Mouse (Mus musculus) thymus, adult 18-20 months (tissue): ENCODE data around the gene Zfp775.

Source experiments
- DNase-seq, 2 experiments: peaks; one replicate each; pipeline ENCODE4 v3.0.0; 2022; ENCODE audit warnings: mixed read lengths in 2 of 2

The Zfp775 gene

DNA sequence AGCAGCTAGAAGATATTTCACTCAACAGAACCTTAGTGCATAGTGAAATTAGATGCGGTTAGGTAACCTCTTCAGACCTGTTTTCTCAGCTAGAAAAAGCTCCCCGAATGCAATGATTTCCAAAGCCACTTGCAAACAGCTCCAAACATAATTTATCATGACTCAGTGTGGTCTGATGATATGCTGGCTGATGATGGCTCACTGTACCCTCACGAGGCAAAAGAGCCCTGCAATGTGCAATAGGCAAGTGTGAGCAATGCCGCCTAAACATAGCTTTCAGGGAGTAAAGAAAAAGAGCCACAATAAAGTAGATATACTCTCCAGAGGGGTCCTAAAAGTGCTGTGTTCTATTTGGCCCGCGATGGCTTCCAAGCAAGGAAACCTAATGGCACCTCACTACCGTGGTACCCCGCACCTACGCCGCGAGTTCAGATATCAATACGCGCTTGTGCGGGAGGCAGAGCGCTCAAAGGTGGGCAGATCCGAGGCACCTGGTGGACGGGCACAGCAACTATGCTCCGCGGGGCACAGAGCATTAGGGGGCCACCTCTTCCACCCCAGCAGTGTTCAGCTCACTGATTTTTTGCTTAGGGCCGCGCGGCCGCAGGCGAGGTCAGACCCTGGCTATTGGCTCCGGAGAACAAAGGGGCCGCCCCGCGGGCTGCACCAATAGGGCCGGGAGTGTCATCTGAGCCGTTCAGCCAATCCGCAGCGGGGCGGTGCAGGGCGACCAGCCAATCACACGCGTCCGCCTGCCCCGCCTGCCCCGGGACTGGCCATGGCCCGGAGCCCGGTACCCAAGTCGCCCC is at the start of gene Zfp775:
Zfp775 (plus strand) TSS at position 793 of the 809 bp plus-strand sequence.
- DNase-seq: peak; percentile 90 to 91

DNA sequence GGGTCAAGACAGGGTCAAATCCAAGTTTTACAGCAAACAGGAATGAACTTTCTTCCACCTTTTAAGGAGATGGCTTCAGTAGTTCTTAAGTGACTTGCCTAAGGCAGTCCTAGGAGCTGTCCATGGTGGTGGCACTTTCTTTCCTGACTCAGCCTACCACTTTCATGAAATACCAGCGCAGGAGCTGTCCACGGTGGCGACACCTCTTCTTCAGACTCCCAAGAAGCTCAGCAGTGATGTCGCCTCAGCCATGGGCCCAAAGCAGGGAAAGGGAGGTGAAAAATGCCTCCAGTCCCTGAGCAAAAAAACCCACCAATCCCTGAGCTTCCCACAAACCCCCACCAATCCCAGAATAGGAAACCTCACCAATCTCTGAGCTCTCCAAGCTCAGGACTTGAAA is 48.9 kb upstream of the Zfp775 start:
- peak in 1 of 2 experiments; percentile 36 for DNase-seq

DNA sequence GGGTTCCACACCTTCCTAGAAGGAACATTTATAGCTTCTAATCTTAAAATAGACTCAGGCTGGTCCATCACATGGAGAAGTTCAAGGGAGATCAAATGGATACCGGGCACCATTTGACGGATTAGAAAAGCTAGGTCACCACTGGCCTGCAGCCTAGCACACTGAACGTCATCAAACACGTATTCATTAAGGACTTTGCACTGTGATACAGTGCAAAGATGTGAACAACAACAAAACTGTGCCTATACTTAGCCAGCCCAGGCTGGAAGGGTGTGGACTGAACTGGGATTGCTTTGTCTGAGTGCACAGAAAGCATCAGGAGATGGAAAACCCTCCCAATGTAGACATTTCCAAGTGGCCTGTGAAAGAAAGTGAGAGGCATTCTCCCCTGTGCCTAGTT is 48.0 kb upstream of the Zfp775 start:
- DNase-seq: no peak

DNA sequence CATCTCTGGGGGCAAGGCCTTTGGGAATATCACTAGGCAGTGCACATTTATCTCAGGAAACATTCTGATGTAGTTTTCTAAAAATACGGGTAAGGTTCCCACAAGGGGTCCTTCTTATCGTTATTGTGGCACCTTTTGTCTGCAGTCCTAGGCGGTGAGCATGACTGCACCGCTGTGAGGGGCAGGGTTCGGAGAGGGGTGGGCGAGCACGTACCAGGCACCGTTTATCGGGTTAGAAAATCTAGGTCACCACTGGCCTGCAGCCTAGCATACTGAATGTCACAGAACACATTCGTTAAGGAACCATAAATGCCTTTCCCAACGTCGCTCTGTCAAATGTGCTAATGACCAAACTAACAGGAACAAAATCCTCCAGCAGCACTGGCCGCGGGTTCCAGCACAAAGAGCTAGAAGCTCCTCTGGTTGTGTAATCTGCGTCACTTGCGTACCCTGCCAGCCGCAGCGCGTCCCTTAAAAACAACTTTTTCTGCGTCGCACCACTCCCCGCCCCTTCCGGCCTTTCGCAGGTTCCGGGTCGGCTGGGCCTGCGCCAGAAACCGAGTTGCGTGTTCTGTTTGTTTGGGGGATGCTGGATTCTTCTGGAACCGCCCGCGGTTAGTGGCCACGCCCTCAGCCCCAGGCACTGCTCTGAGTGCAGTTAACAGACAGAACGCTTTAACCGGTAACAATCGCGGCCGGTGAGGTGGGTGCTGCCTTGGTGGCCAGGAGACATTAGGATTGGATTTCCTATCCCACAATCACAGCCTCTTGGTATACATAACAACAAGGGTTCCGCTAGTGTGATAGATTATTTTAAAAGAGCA is 47.4 kb upstream of the Zfp775 start, which contains the start of gene Lrrc61:
Lrrc61 (plus strand) TSS at position 517 of the 824 bp plus-strand sequence.
- peak; percentile 83 to 90 for DNase-seq

DNA sequence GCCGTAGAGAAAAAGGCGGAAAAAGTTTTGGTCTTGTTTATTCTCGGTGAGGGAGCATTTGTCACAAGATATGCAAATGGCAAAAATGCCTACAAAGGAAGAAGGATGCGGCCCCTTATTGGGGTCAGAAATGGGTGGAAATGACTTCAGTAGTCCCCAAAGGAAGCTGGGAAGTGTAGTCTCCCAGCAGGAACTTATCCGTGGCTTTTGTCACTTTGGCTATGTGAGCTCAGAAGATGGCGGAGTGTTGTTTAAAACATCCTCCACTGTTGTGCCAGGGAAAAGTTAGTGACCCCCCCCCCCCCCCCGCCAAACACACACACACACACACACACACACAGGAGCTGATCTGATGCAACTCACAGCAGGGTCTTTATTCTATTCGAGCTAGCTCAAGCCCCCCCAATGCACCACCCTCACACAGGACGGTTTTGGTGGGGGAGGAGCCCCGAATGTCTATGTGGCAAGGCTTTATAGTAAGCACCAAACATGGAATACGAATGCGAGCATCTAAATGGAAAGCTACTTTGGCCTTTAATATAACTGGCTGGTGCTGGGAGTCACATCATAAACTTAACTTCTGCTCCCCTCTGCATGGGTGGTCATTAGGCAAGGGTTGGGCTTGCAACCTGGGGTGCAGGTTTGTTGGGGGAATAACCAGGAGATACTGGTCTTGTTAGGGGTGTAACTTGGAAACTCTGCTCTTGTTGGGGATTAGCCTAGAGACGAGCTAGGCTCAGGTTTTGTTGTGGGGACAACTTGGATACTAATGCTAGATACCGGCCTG is 46.6 kb upstream of the Zfp775 start:
- peak in 1 of 2 experiments; percentile 27 for DNase-seq

DNA sequence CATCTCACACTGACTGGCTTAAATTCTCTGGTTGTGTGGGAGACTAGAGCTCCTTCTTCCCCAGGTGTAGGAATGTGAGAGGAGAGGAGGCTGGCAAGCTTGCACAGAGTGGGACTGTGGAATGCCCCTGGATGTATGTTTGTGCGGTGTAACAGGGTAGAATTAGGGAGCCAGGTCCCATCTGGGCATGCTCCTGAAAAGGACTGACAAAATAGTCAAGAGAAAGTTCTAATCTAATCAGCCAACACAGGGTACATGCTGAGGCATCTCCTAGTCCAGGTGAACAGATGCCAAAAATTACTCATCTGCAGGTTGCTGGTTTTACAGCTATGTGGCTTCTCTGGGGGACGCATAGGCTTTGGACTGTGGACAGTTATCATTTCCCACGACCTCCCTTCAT is 45.9 kb upstream of the Zfp775 start:
- DNase-seq: no peak

DNA sequence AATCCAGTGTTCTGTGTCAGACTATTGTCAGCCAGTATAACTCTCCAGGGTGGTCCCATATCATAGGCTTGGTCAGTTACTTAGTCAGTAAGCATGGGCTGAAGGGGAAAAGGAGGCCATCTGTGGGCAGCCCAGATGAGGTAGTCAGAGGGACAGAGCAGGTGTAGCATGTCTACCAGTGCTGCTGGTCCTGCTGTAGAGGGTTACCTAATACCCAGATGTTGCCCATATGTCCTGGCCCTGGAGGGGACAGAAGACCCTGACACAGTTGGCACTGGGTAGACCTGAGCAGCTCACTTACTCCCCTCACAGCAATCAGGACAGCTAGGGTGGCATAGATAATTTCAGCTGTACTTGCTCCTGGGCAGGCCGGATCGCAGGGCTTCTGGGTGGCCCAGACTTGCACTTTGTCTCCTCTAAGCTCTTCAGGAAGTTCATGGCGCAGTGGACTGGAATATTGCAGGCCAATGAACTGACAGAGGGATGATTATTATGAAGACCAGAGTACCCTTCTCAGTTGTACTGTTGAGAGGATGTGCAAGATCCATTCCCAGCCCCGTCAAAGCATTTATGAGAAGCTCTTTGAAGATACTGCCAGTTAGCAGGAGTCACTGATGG is 36.1 kb upstream of the Zfp775 start:
- DNase-seq: no peak

DNA sequence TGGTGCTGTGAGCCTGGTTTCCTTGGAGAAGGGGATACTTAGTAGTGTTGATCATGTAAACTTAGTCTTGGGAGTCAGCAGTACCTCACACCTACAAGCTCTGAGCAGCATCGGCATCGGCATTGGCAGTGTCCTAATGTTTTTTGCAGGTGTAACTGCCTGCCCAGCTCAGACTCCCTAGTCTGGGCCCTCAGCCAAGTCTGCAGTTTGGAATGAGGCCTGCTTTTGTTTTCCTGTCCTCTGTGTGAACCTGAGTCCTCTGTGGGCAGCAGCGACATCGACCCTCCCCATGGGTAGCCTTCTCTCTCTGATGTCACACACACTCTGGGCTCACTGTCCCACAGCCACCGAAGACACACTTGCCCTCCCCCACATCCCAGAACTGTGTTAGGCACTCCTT is 35.6 kb upstream of the Zfp775 start:
- no peak for DNase-seq

DNA sequence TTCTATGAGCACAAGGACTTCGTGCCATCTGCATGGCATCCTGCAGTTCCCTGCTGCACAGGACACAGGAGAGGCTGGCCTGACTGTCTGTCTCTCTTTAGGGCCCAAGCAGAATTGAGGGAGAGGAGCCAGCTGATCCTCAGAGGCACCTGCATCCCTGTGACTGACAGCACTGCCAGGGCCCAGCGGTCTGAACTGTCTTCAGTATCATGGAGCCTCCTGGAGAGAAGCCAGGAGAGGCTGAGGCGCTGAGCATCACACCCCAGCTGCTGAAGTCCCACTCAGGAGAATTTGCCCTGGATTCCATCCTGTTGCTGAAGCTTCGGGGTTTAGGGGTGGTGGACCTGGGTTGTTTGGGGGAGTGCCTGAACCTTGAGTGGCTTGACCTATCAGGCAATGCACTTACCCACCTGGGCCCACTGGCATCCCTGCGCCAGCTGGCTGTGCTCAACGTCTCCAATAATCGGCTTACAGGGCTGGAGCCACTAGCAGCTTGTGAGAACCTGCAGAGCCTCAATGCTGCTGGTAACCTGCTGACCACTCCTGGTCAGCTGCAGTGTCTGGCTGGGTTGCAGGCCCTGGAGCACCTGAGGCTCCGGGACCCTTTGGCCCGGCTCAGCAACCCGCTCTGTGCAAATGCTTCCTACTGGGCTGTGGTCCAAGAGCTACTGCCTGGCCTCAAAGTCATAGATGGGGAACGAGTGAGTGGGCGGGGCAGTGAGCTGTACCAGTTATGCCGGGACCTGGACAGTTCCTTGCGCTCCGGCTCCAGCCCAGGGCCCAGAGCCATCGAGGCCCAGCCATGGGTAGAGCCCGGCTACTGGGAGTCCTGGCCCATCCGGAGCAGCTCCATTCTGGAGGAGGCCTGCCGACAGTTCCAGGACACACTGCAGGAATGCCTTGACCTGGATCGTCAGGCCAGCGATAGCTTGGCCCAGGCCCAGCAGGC is 33.6 kb upstream of the Zfp775 start:
- DNase-seq: no peak

DNA sequence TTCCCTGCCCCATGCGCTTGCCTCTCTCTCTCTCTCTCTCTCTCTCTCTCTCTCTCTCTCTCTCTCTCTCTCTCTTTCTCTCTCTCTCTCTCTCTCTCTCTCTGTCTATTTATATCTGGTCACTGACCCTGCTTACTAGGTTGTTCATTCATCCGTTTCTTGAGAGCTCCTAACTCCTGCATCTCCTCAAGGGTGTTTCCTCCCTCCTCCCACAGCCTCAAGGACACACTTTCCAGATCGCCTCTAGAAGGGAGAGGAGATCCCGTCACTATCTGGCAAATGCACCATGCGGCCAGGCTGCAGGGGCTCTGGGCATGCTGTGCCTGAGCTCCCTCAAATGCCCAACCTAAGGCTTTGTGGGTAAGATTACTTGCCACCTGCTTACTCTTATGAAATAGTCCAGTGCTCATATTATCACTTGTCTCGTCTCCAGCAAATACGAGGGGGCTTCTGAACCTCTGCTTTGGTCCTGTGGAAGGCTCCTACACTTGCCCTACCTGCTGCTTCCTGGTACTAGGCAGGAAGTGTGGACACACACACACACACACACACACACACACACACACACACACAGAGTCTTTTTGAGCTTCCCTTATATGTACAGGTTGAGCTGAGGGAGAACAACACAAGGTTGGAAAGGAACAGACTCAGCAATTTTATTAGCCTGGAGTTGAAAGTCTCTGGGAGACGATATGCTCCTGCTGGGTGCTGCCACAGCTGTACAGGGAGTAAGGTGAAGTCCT is 32.6 kb upstream of the Zfp775 start:
- no peak for DNase-seq

DNA sequence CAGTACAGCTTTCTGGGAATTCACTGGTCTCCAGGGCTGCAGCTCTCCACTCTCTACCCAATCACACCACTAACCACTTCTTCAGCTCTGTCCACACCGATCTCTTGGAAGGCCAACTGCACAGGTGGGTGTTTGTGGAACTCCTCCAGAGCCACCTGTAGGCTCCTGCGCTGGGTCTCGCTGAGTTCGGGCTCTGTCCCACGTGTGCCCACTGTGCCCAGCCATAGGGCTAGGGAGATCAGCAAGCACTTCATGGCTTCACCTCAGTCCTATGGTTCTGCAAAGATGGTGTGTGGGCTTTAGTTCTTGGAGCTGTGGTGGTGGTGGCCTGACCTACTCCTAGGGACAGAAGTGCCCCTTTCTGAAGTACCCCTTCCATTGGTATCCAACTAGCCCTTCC is 29.8 kb upstream of the Zfp775 start:
- no peak for DNase-seq

DNA sequence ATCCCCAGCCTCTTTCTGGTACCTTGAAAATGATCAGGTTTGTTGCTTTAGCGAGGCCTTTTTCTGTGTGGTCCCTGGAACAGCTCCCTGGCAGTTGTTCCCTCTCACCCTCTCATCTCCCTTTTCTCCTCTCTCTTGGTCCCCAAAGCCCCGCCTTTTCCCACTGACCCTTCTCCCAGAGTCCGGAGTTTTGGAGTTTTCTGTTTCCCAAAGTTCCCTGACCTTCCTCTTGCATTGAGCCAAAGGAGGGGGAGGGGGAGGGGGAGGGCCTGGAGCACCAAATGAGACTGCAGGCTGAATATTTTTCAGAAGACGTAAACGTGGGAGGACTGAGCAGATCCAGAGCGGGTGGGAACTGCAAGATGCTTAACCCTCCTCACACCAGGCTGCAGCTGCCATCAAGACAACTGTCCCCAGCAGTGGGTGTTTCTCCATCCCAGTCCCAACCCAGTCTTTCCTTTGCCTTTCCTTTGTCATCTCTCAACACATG is 29.2 kb upstream of the Zfp775 start, which contains the start of gene Rarres2:
Rarres2 (minus strand) TSS at position 218 of the 490 bp plus-strand sequence.
- no peak for DNase-seq

DNA sequence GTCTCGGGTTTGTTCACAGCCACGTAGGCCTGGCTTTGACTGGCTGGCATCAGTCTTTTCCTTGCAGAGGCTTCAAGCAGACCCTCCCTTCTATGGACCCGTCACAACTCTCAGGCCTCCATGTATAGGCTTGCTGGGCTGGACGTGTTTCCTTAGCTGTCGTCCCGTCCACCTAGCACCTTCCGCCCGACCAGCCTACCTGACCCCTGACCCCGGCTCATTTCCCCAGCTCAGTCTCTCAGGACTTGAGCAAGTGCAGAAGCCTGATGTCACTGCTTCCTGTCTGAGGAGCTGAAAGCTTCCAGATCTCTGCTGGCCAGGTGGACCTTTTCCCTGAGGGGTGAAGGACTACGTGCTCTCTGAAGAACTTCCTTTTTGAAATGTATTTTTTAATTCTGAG is 28.6 kb upstream of the Zfp775 start:
- no peak for DNase-seq

DNA sequence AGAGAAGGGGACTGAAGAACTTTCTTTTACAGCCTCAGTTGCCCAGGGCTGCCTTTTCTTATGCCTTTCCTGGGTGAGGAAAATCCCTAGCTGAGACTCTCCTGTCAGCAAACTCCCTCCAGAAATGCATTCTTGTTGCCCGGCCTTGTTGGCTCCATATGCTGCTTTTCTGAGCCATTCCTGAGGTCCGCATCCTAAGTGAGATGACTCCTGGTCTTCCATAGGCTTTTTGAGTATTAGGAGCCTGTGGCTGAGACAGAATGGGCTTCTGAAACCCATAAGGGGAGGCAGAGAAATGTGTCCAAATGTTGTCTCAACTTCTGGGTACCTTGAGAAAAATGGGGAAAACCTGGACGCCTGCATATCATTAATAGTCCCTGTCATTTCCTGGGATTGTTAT is 27.9 kb upstream of the Zfp775 start:
- no peak for DNase-seq

DNA sequence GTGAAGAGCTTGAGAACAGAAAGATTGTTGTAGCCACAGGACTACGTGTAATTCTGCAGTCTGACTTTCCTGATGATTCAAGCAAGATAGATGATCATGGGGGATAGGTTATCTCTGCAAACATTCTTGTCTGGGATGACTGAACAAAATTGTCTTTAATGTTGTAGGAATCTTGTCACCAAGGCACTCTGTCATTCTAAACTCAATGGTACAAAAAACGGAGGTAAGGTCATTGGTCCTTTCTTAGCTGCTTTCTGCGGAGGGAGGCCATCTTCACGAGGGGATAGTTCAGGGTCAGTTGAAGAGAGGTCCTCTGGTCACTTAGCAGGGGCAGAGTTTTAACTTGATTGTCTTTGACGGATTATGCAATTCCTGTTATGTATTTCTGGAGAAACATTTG is 23.1 kb upstream of the Zfp775 start:
- no peak for DNase-seq

DNA sequence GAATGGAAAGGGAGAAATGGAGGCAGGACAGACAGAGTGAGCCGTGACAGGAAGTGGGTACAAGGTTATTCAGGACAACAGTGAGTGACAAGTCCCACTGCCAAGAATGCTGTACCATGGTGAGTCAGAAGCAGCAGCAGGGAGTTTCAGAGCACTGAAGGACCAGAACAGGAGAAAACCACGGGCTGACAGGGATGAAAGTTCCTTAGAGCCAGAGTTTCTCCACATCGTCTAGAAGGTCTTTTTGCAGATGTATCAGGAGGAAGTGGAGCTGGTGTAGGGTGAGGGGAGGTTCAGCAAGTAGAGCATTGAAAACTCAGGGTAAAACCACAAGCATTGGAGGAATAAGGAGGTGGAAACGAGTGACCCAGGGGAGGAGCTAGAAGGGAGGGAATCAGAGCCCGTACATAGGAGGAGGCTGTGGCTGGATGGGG is 22.6 kb upstream of the Zfp775 start:
- no peak for DNase-seq

DNA sequence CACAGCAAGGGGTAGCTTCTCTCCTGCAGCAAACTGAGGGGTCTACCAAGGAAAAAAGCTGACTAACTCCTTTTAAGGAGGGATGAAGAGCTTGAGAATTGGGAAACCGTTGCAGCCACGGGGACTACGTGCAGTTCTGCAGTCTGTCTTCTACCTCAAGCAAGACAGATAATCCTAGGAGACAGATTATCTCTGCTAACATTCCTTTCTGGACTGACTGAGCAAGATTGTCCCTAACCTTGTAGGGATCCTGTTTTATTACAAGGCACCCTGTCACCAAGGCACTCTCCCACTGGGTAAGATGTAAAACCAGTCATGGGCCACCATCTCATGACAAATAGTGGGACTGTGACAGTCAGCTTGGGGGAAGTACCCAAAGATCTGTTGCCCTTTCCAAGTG is 20.6 kb upstream of the Zfp775 start:
- no peak for DNase-seq

DNA sequence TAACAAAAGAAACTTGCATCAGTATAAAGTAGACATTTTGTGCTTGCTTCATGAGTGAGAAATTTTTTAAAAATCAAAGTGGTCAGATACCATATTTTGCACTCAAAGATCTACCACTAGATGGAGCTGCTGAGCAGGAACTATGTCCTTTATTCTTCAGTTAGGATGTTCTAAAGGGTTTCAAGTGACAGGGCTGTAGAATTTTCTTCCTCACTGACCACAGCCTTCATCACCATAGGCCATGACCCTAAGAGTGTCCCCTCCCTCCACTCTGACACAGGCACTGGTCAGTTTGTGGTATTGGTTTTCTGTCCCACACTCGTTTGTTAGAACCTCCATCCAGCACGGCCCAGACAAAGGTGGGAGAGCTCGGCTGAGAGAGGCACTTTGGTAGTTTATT is 19.8 kb upstream of the Zfp775 start:
- DNase-seq: no peak

DNA sequence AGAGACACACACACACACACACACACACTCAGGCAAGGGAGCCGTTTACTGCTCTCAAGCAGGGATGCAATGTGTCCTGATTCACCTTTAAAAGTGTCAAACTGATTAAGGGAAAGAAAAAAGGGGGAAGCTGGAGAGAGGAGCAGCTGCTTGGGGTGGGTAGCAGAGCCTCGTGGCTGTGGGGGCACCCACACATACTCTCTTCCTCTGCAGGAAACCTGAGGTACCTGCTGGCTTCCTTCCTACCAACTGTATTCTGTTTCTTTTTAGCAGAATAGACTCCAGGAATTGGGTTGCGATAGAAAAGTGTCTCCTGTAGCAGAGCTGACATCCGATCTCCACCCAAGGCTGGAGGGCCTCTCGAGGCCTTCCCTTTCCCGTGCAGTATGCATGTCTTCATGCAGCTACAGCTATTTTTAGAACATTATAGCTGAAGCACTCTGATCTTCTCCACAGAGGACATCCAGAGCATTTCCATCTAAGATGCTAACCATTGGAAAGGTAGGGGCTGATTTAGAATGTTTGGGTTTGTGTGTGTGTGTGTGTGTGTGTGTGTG is 12.6 kb upstream of the Zfp775 start, which contains the start of gene Gm45021:
Gm45021 (plus strand) TSS at position 417 of the 557 bp plus-strand sequence.
- no peak for DNase-seq
